In the genomic region with DNA sequence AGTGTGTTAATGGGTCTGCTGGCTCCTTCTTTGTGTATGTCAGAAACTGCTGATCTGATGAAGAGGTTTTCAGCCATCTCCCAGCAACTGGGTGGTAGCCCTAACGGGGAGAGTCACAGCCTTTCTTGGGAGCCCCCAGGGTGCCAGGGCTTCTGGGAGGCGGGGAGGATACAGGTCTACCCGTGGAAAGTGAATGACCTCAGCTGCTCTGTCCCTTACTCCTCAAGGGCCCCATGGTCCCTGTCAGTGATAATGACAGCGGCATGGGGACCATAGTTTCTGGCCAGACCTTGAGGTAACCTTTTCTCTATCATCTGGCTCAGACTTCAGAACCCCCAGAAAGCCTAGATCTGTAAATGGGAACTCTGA, we compare ENCODE assay signal across 8 mouse cellular contexts. TPM values are rescaled to one million over a fixed set of nuclear protein-coding genes. Genes with fewer than 3 reads are reported as not detected.
A peak's percentile ranks its signal among the peaks of the same experiment; 100 is the strongest.
DNase-seq lines count a peak whose midpoint lies in the region; ATAC-seq lines count a peak whose summit lies in the region.

No protein-coding gene starts in this region.

- H3K36me3 ChIP-seq in heart, embryonic 16.5 days (ENCODE audit: control insufficient read depth, insufficient read depth), result no peaks in the 10 kb centered on the region
- H3K36me3 ChIP-seq in embryonic facial prominence, embryonic 12.5 days, result no peaks in the 10 kb centered on the region
- H3K36me3 ChIP-seq in hindbrain, embryonic 14.5 days (replicated peaks; ENCODE audit: control insufficient read depth, insufficient read depth), result no peaks in the 10 kb centered on the region
- no peaks in the 10 kb centered on the region for H3K36me3 ChIP-seq in midbrain, embryonic 12.5 days

- no peak overlapping the region for H3K9ac ChIP-seq in heart, embryonic 16.5 days (ENCODE audit: low read length)
- H3K9ac ChIP-seq in embryonic facial prominence, embryonic 12.5 days, result no peak overlapping the region; the same call in 1 of the 2 replicates
- peak overlapping the region; percentile 43; the same call in 1 of the 2 replicates for H3K9ac ChIP-seq in hindbrain, embryonic 14.5 days
- 0 out of 2 replicates have a peak overlapping the region, but pooled peaks have one; percentile 12 for H3K9ac ChIP-seq in midbrain, embryonic 12.5 days (replicated peaks)

- no peak overlapping the region for H3K4me3 ChIP-seq in heart, embryonic 16.5 days (ENCODE audit: low read length)
- 0 out of 2 replicates have a peak overlapping the region, but pooled peaks have one; percentile 22 for H3K4me3 ChIP-seq in embryonic facial prominence, embryonic 12.5 days
- no peak overlapping the region for H3K4me3 ChIP-seq in hindbrain, embryonic 14.5 days (replicated peaks; ENCODE audit: low read length)
- H3K4me3 ChIP-seq in midbrain, embryonic 12.5 days, result no peak overlapping the region

- ATAC-seq in heart, embryonic 16.5 days (replicated peaks; ENCODE audit: extremely low read depth, insufficient read depth, low FRiP score), result 0 out of 2 replicates have a peak, but pooled peaks have one; percentile 8
- 0 out of 2 replicates have a peak, but pooled peaks have one; percentile 19 for ATAC-seq in embryonic facial prominence, embryonic 12.5 days (ENCODE audit: insufficient number of reproducible peaks, insufficient read depth, low FRiP score, low TSS enrichment)
- no peak for ATAC-seq in hindbrain, embryonic 14.5 days (ENCODE audit: low FRiP score)
- ATAC-seq in midbrain, embryonic 12.5 days (ENCODE audit: low FRiP score, low read depth), result no peak

- 0 out of 2 replicates have a peak, but pooled peaks cover 5% of the 10 kb centered on the region for H3K9me3 ChIP-seq in heart, embryonic 16.5 days (replicated peaks; ENCODE audit: control insufficient read depth, low read length)
- 0 out of 2 replicates have a peak, but pooled peaks cover 3% of the 10 kb centered on the region for H3K9me3 ChIP-seq in embryonic facial prominence, embryonic 12.5 days
- no peaks in the 10 kb centered on the region for H3K9me3 ChIP-seq in hindbrain, embryonic 14.5 days (ENCODE audit: control insufficient read depth, low read length)
- no peaks in the 10 kb centered on the region for H3K9me3 ChIP-seq in midbrain, embryonic 12.5 days

- no peaks in the 10 kb centered on the region for H3K27me3 ChIP-seq in heart, embryonic 16.5 days (ENCODE audit: control insufficient read depth, insufficient read depth, low read length)
- no peaks in the 10 kb centered on the region for H3K27me3 ChIP-seq in embryonic facial prominence, embryonic 12.5 days
- no peaks in the 10 kb centered on the region for H3K27me3 ChIP-seq in hindbrain, embryonic 14.5 days (ENCODE audit: control insufficient read depth, insufficient read depth, low read length)
- no peaks in the 10 kb centered on the region; the same call in 1 of the 2 replicates for H3K27me3 ChIP-seq in midbrain, embryonic 12.5 days

- H3K27ac ChIP-seq in heart, embryonic 16.5 days (ENCODE audit: low read length), result peak overlapping the region; percentile 57
- H3K27ac ChIP-seq in embryonic facial prominence, embryonic 12.5 days, result no peak overlapping the region
- peak overlapping the region; percentile 15; the same call in 1 of the 2 replicates for H3K27ac ChIP-seq in hindbrain, embryonic 14.5 days
- H3K27ac ChIP-seq in midbrain, embryonic 12.5 days (replicated peaks), result no peak overlapping the region

- DNase-seq in heart, adult 18-20 months, result no peak
- peak; percentile 35 for DNase-seq in hindbrain, embryonic 14.5 days (ENCODE audit: low spot score)
- DNase-seq in thymus, postnatal 0 days (ENCODE audit: low spot score), result no peak
- DNase-seq in cerebellum, adult 9-11 months, result no peak
- DNase-seq in urinary bladder, postnatal 4 days (ENCODE audit: low spot score in 2 of 2), result no peak

- peaks cover 7% of the 10 kb centered on the region; the same call in 1 of the 2 replicates for H3K4me1 ChIP-seq in heart, embryonic 16.5 days (ENCODE audit: control insufficient read depth, insufficient read depth, low read length)
- H3K4me1 ChIP-seq in embryonic facial prominence, embryonic 12.5 days, result peaks cover 7% of the 10 kb centered on the region; the same call in 1 of the 2 replicates
- H3K4me1 ChIP-seq in hindbrain, embryonic 14.5 days (replicated peaks; ENCODE audit: control insufficient read depth, insufficient read depth, low read length), result 0 out of 2 replicates have a peak, but pooled peaks cover 5% of the 10 kb centered on the region
- 0 out of 2 replicates have a peak, but pooled peaks cover 6% of the 10 kb centered on the region for H3K4me1 ChIP-seq in midbrain, embryonic 12.5 days

- H3K4me2 ChIP-seq in heart, embryonic 16.5 days (ENCODE audit: low read depth, low read length), result peak overlapping the region; percentile 57
- peak overlapping the region; percentile 48 for H3K4me2 ChIP-seq in embryonic facial prominence, embryonic 12.5 days (replicated peaks)
- peak overlapping the region; percentile 46 for H3K4me2 ChIP-seq in hindbrain, embryonic 14.5 days (replicated peaks)
- H3K4me2 ChIP-seq in midbrain, embryonic 12.5 days (replicated peaks), result peak overlapping the region; percentile 47

- WGBS in heart, embryonic 16.5 days, result 9% methylated on average over 4 of the region's 4 CpGs
- WGBS in embryonic facial prominence, embryonic 12.5 days, result 20% methylated on average over 4 of the region's 4 CpGs
- WGBS in hindbrain, embryonic 14.5 days, result 15% methylated on average over 4 of the region's 4 CpGs
- 8% methylated on average over 4 of the region's 4 CpGs for WGBS in midbrain, embryonic 12.5 days

RNA-seq across cellular contexts. Expression of gene Rasl11a, which starts 23.1 kb away (rescaled TPM):
- 11.7 and 12.1 TPM in 2 replicates for polyA plus RNA-seq in heart, embryonic 16.5 days (2015; fragmentation: Nextera tagmentation; extraction: Ambion mirVana)
- total RNA-seq in heart, adult 18-20 months (2021), result 1 to 10 TPM; 2.4 to 2.9 TPM
- polyA plus RNA-seq in embryonic facial prominence, embryonic 12.5 days (2016; fragmentation: Nextera tagmentation; extraction: Ambion mirVana), result 17.2 and 18.8 TPM in 2 replicates
- polyA plus RNA-seq in hindbrain, embryonic 14.5 days (2014; fragmentation: Nextera tagmentation; extraction: Ambion mirVana), result 7.6 and 8.0 TPM in 2 replicates
- polyA plus RNA-seq in midbrain, embryonic 12.5 days (2016; fragmentation: Nextera tagmentation; extraction: Ambion mirVana), result 22.5 and 22.6 TPM in 2 replicates
- 8.5 and 8.6 TPM in 2 replicates for polyA plus RNA-seq in thymus, postnatal 0 days (2015; fragmentation: Nextera tagmentation; extraction: Ambion mirVana)

RNA-seq across cellular contexts. Expression of gene Rpl21, which starts 35.2 kb away (rescaled TPM):
- 279 and 290 TPM in 2 replicates for polyA plus RNA-seq in heart, embryonic 16.5 days (2015; fragmentation: Nextera tagmentation; extraction: Ambion mirVana)
- 100 to 1,000 TPM; 135 to 146 TPM for total RNA-seq in heart, adult 18-20 months (2021)
- polyA plus RNA-seq in embryonic facial prominence, embryonic 12.5 days (2016; fragmentation: Nextera tagmentation; extraction: Ambion mirVana), result 521 and 529 TPM in 2 replicates
- polyA plus RNA-seq in hindbrain, embryonic 14.5 days (2014; fragmentation: Nextera tagmentation; extraction: Ambion mirVana), result 361 and 419 TPM in 2 replicates
- 401 and 415 TPM in 2 replicates for polyA plus RNA-seq in midbrain, embryonic 12.5 days (2016; fragmentation: Nextera tagmentation; extraction: Ambion mirVana)
- 656 and 659 TPM in 2 replicates for polyA plus RNA-seq in thymus, postnatal 0 days (2015; fragmentation: Nextera tagmentation; extraction: Ambion mirVana)

Comparison
In these comparisons a context has a peak if more than half of its experiments do, and no peak if none do; other contexts are left out.
1. ATAC-seq: peak in heart, embryonic 16.5 days (single experiment) and embryonic facial prominence, embryonic 12.5 days (single experiment); none in hindbrain, embryonic 14.5 days (single experiment) and midbrain, embryonic 12.5 days (single experiment).
2. H3K27ac ChIP-seq: peak in heart, embryonic 16.5 days (single experiment) and hindbrain, embryonic 14.5 days (single experiment); none in embryonic facial prominence, embryonic 12.5 days (single experiment) and midbrain, embryonic 12.5 days (single experiment).
3. H3K9ac ChIP-seq: peak in hindbrain, embryonic 14.5 days (single experiment) and midbrain, embryonic 12.5 days (single experiment); none in heart, embryonic 16.5 days (single experiment) and embryonic facial prominence, embryonic 12.5 days (single experiment).
4. Peak in every context shown above with its lines, with median percentiles within 50 percentile points of each other: H3K4me2 ChIP-seq.